Mouse (Mus musculus) cerebellum, adult 2 months (tissue): Measurements from ENCODE around the gene Foxk1. TPM values are rescaled to one million over a fixed set of nuclear protein-coding genes. Genes with fewer than 3 reads are reported as not detected.

Experiments used
- DNase-seq, 2 experiments: peaks; one replicate each; pipeline ENCODE4 v3.0.0; 2021
- H3K27ac ChIP-seq: fragments of 200-500 bp; 2 replicates; pipeline ENCODE4 v1.5.1; 2012; ENCODE audit warnings: low read length, control low read depth, inconsistent platforms; ENCODE audit not compliant: insufficient read depth
- H3K27me3 ChIP-seq: fragments of 200-500 bp; 2 replicates; pipeline ENCODE4 v1.6.1; 2012; ENCODE audit warnings: inconsistent platforms, mild to moderate bottlenecking, low read length, moderate library complexity; ENCODE audit not compliant: control insufficient read depth, insufficient read depth
- H3K4me1 ChIP-seq: fragments of 200-500 bp; 2 replicates; pipeline ENCODE4 v1.6.1; 2011; ENCODE audit warnings: low read length; ENCODE audit not compliant: control insufficient read depth, insufficient read depth
- H3K4me3 ChIP-seq: fragments of 200-500 bp; replicated peaks from 2 replicates; pipeline ENCODE3; 2011; ENCODE audit warnings: mild to moderate bottlenecking, low read depth, low read length, control low read depth; ENCODE audit not compliant: insufficient read depth
- CTCF ChIP-seq: fragments of 200-500 bp; IDR thresholded peaks from 2 replicates; pipeline ENCODE4 v1.5.1; 2011; ENCODE audit warnings: low read depth, mild to moderate bottlenecking, control low read depth, low read length, moderate library complexity, borderline replicate concordance; ENCODE audit not compliant: insufficient read depth
- POLR2A ChIP-seq: fragments of 200-500 bp; IDR thresholded peaks from 2 replicates; pipeline ENCODE4 v1.6.1; 2011; ENCODE audit warnings: low read length, control low read depth, borderline replicate concordance; ENCODE audit not compliant: insufficient read depth
- WGBS: fragments of 180-500 bp; shearing (Covaris S2); methylation state at CpG from one replicate; pipeline ENCODE4 v1.1.7; 2018; 5-methylcytosine and 5-hydroxymethylcytosine counted together
- polyA plus RNA-seq: library from polyadenylated mRNA; depleted of rRNA; stranded (reverse); fragments of >200 nt; gene quantifications from 2 replicates; pipeline ENCODE4 v1.2.3, GENCODE M21; 2012

The Foxk1 gene
- polyA plus RNA-seq, 1 experiment: 14.2 TPM

GRCm38 (mm10) chr5:142468375-142468774, 67.1 kb downstream of the Foxk1 start:
- Histone ChIP-seq H3K4me3 (no peak overlapping the region), H3K27ac (no peak overlapping the region), H3K27me3 (no peaks in the 10 kb centered on the region), H3K4me1 (peaks cover 6% of the 10 kb centered on the region; the same call in 1 of the 2 replicates)
- WGBS: 95% methylated on average over 13 of the region's 13 CpGs
- no peak for DNase-seq
- no peak for TF ChIP-seq CTCF
- no peak for TF ChIP-seq POLR2A

- Histone ChIP-seq H3K27ac (no peak overlapping the region), H3K27me3 (no peaks in the 10 kb centered on the region), H3K4me1 (peaks cover 14% of the 10 kb centered on the region; the same call in 1 of the 2 replicates), H3K4me3 (no peak overlapping the region)
- WGBS: 72% methylated on average over 11 of the region's 11 CpGs
- DNase-seq: no peak
- TF ChIP-seq CTCF: no peak
Measured at GRCm38 (mm10) chr5:142469796-142470195, 68.5 kb downstream of the Foxk1 start.

- Histone ChIP-seq H3K27me3 (no peaks in the 10 kb centered on the region), H3K4me3 (no peak overlapping the region), H3K4me1 (peaks cover 17% of the 10 kb centered on the region), H3K27ac (no peak overlapping the region)
- 4% methylated on average over 10 of the region's 10 CpGs for WGBS
- no peak for TF ChIP-seq CTCF
- peak; percentile 34 to 50 for DNase-seq
Measured at GRCm38 (mm10) chr5:142473696-142474095, 72.4 kb downstream of the Foxk1 start.

- 67% methylated on average over 7 of the region's 7 CpGs for WGBS
- no peaks in the 10 kb centered on the region for H3K27me3 ChIP-seq
- H3K4me1 ChIP-seq: peaks cover 17% of the 10 kb centered on the region
- TF ChIP-seq CTCF: no peak
- TF ChIP-seq POLR2A: no peak
- H3K4me3 ChIP-seq: no peak overlapping the region
- H3K27ac ChIP-seq: no peak overlapping the region
- no peak for DNase-seq
Measured at GRCm38 (mm10) chr5:142475669-142476068, 74.4 kb downstream of the Foxk1 start.

GRCm38 (mm10) chr5:142477346-142477745, 76.0 kb downstream of the Foxk1 start:
- 12% methylated on average over 12 of the region's 12 CpGs for WGBS
- Histone ChIP-seq H3K27me3 (no peaks in the 10 kb centered on the region), H3K4me1 (peaks cover 17% of the 10 kb centered on the region), H3K4me3 (no peak overlapping the region), H3K27ac (peak overlapping the region; percentile 2; the same call in 1 of the 2 replicates)
- DNase-seq: peak; percentile 71 to 74
- TF ChIP-seq POLR2A: no peak
- no peak for TF ChIP-seq CTCF

- no peak overlapping the region for H3K27ac ChIP-seq
- peaks cover 16% of the 10 kb centered on the region for H3K4me1 ChIP-seq
- H3K27me3 ChIP-seq: no peaks in the 10 kb centered on the region
- no peak for TF ChIP-seq CTCF
- no peak for DNase-seq
- 51% methylated on average over 5 of the region's 5 CpGs for WGBS
- no peak overlapping the region for H3K4me3 ChIP-seq
Measured at GRCm38 (mm10) chr5:142477866-142478615, 76.7 kb downstream of the Foxk1 start.

GRCm38 (mm10) chr5:142478829-142479435, 77.6 kb downstream of the Foxk1 start:
- H3K4me3 ChIP-seq: no peak overlapping the region
- WGBS: 25% methylated on average over 17 of the region's 17 CpGs

GRCm38 (mm10) chr5:142482512-142482911, 81.2 kb downstream of the Foxk1 start:
- TF ChIP-seq POLR2A: no peak
- TF ChIP-seq CTCF: peak; percentile 65
- Histone ChIP-seq H3K4me3 (no peak overlapping the region), H3K4me1 (peaks cover under 1% of the 10 kb centered on the region; the same call in 1 of the 2 replicates), H3K27me3 (no peaks in the 10 kb centered on the region), H3K27ac (no peak overlapping the region)
- WGBS: 60% methylated on average over 2 of the region's 2 CpGs
- DNase-seq: no peak

More at GRCm38 (mm10) chr5:142478829-142479435, 77.6 kb downstream of the Foxk1 start:
- DNase-seq: peak; percentile 76 to 86
- Histone ChIP-seq H3K4me1 (peaks cover 9% of the 10 kb centered on the region), H3K27me3 (no peaks in the 10 kb centered on the region), H3K27ac (no peak overlapping the region)
- TF ChIP-seq CTCF (peak; percentile 91), POLR2A (no peak)
